Mouse (Mus musculus) cerebellum, adult 9-11 months (tissue): ENCODE measurements around the gene Mup8.
"Not testable (repeated sequence)": the region's sequence is repeated elsewhere in the genome, so short reads cannot be mapped to it uniquely, and the experiment has no call there.

ENCODE experiments used
- DNase-seq: peaks from one replicate; pipeline ENCODE4 v3.0.0; 2022

Gene Mup8

GRCm38 (mm10) chr4:60222499-60222898, at the start of gene Mup8:
Gene Mup8 (minus strand): TSS chr4:60222599.
- not testable (repeated sequence) for DNase-seq

GRCm38 (mm10) chr4:60265977-60266770, 43.8 kb upstream of the Mup8 start:
- not testable (repeated sequence) for DNase-seq

GRCm38 (mm10) chr4:60262706-60263105, 40.3 kb upstream of the Mup8 start:
- DNase-seq, result not testable (repeated sequence)
